Mouse (Mus musculus): ENCODE data around the gene Ankdd1a. TPM values are rescaled to one million over a fixed set of nuclear protein-coding genes. Genes with fewer than 3 reads are reported as not detected.

Gene Ankdd1a
- not detected in 2 replicates for polyA plus RNA-seq (2015; fragmentation: Nextera tagmentation; extraction: Ambion mirVana)

- peak within 1 kb of the TSS; percentile 66 for H3K9ac ChIP-seq
- no peak for ATAC-seq (ENCODE audit: extremely low read depth, insufficient number of reproducible peaks, low FRiP score, low TSS enrichment)
- H3K27me3 ChIP-seq (replicated peaks) = peaks cover 27% of the 10 kb centered on the region
- H3K4me2 ChIP-seq = peak within 1 kb of the TSS; percentile 67
- H3K4me3 ChIP-seq = peak within 1 kb of the TSS; percentile 39
- peaks cover 14% of the 10 kb centered on the region for H3K4me1 ChIP-seq
- WGBS = 5% methylated on average over 25 of the region's 25 CpGs
- no peak within 1 kb of the TSS for H3K27ac ChIP-seq (replicated peaks)
- H3K36me3 ChIP-seq = no peaks in the 10 kb centered on the region
- no peaks in the 10 kb centered on the region for H3K9me3 ChIP-seq
Measured at GRCm38 (mm10) chr9:65519807-65520504, at the start of gene Ankdd1a. Gene Ankdd1a (minus strand): TSS chr9:65520193.

GRCm38 (mm10) chr9:65569491-65569971 is 49.5 kb upstream of the Ankdd1a start:
- Histone ChIP-seq H3K27me3 (replicated peaks) (no peaks in the 10 kb centered on the region), H3K36me3 (peaks cover 71% of the 10 kb centered on the region), H3K9ac (no peak overlapping the region), H3K4me3 (no peak overlapping the region), H3K27ac (replicated peaks) (peak overlapping the region; percentile 10), H3K4me1 (peaks cover 14% of the 10 kb centered on the region), H3K9me3 (no peaks in the 10 kb centered on the region), H3K4me2 (no peak overlapping the region)
- no peak for ATAC-seq (ENCODE audit: extremely low read depth, insufficient number of reproducible peaks, low FRiP score, low TSS enrichment)
- 78% methylated on average over 6 of the region's 6 CpGs for WGBS

- Histone ChIP-seq H3K4me3 (no peak overlapping the region), H3K4me1 (peaks cover 12% of the 10 kb centered on the region), H3K9me3 (no peaks in the 10 kb centered on the region), H3K4me2 (no peak overlapping the region), H3K27me3 (replicated peaks) (no peaks in the 10 kb centered on the region), H3K27ac (replicated peaks) (peak overlapping the region; percentile 10; the same call in 1 of the 2 replicates), H3K36me3 (peaks cover 78% of the 10 kb centered on the region), H3K9ac (no peak overlapping the region)
- no peak for ATAC-seq (ENCODE audit: extremely low read depth, insufficient number of reproducible peaks, low FRiP score, low TSS enrichment)
- WGBS = 77% methylated on average over 6 of the region's 6 CpGs
Measured at GRCm38 (mm10) chr9:65568787-65569186, 48.8 kb upstream of the Ankdd1a start.

- WGBS = 84% methylated on average over 2 of the region's 2 CpGs
- no peak overlapping the region for H3K27ac ChIP-seq (replicated peaks)
- no peak for ATAC-seq (ENCODE audit: extremely low read depth, insufficient number of reproducible peaks, low FRiP score, low TSS enrichment)
- H3K9me3 ChIP-seq = no peaks in the 10 kb centered on the region
- no peak overlapping the region for H3K9ac ChIP-seq
- peaks cover 79% of the 10 kb centered on the region for H3K36me3 ChIP-seq
- no peak overlapping the region for H3K4me3 ChIP-seq
- H3K4me2 ChIP-seq = no peak overlapping the region
- no peaks in the 10 kb centered on the region for H3K27me3 ChIP-seq (replicated peaks)
- H3K4me1 ChIP-seq = peaks cover 33% of the 10 kb centered on the region
Measured at GRCm38 (mm10) chr9:65564698-65565097, 44.7 kb upstream of the Ankdd1a start.

- Histone ChIP-seq H3K27ac (replicated peaks) (no peak overlapping the region), H3K36me3 (peaks cover 84% of the 10 kb centered on the region), H3K4me3 (no peak overlapping the region), H3K4me2 (no peak overlapping the region), H3K9ac (no peak overlapping the region), H3K9me3 (no peaks in the 10 kb centered on the region), H3K4me1 (peaks cover 28% of the 10 kb centered on the region), H3K27me3 (replicated peaks) (no peaks in the 10 kb centered on the region)
- no peak for ATAC-seq (ENCODE audit: extremely low read depth, insufficient number of reproducible peaks, low FRiP score, low TSS enrichment)
- 87% methylated on average over 5 of the region's 5 CpGs for WGBS
Measured at GRCm38 (mm10) chr9:65563073-65563472, 43.1 kb upstream of the Ankdd1a start.

DNA sequence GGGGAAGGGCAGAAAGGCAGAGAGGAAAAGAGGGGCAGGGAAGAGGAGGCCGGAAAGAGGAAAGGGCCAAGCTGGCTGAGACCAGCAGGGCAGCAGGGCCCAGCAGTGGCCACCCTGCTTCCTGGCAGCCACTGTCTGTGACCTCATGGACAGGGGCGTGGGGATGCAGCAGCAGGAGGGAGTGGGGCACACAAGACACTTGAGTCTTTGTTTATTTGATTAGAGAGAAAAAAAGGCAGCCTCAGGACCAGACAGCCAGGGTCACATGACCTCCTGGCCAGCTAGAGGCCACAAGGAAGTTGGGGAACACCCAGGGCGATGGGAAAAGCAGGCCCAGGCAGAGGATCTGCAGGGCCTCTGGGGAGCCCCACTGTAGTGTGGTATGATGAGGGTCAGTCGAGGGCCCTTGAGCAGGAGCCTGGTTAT is 42.1 kb upstream of the Ankdd1a start:
- Histone ChIP-seq H3K4me3 (no peak overlapping the region), H3K9ac (peak overlapping the region; percentile 42), H3K36me3 (peaks cover 84% of the 10 kb centered on the region), H3K4me2 (no peak overlapping the region), H3K27me3 (replicated peaks) (no peaks in the 10 kb centered on the region), H3K27ac (replicated peaks) (peak overlapping the region; percentile 44), H3K9me3 (no peaks in the 10 kb centered on the region), H3K4me1 (peaks cover 28% of the 10 kb centered on the region)
- no peak for ATAC-seq (ENCODE audit: extremely low read depth, insufficient number of reproducible peaks, low FRiP score, low TSS enrichment)
- WGBS = 31% methylated on average over 4 of the region's 4 CpGs

GRCm38 (mm10) chr9:65561016-65561415 is 41.0 kb upstream of the Ankdd1a start:
- peaks cover 28% of the 10 kb centered on the region for H3K4me1 ChIP-seq
- 86% methylated on average over 4 of the region's 4 CpGs for WGBS
- H3K9ac ChIP-seq = no peak overlapping the region
- ATAC-seq (ENCODE audit: extremely low read depth, insufficient number of reproducible peaks, low FRiP score, low TSS enrichment) = no peak
- H3K27ac ChIP-seq (replicated peaks) = no peak overlapping the region
- no peaks in the 10 kb centered on the region for H3K9me3 ChIP-seq
- peaks cover 84% of the 10 kb centered on the region for H3K36me3 ChIP-seq
- no peaks in the 10 kb centered on the region for H3K27me3 ChIP-seq (replicated peaks)
- H3K4me2 ChIP-seq = no peak overlapping the region
- H3K4me3 ChIP-seq = no peak overlapping the region

DNA sequence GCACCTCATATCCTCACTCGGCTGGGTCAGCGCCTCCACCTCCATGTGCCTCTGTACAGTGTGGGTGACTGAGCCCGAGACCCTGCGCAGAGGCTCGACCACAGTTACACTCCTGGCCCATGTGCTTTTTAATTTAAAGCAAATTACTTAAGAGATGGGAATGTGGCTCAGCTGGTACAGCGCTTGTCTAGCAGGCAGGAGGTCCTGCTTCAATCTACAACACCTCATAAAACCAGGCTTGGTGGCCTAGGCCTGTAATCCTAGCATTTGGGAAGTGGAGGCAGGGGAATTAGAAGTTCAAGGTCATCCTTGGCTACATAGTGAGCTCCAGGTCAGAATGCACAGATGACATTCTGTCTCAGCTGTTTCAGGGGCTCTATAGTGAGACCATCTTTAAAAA is 38.8 kb upstream of the Ankdd1a start:
- Histone ChIP-seq H3K36me3 (peaks cover 81% of the 10 kb centered on the region), H3K9ac (no peak overlapping the region), H3K4me3 (no peak overlapping the region), H3K4me2 (no peak overlapping the region), H3K27ac (replicated peaks) (no peak overlapping the region), H3K9me3 (no peaks in the 10 kb centered on the region), H3K4me1 (peaks cover 41% of the 10 kb centered on the region), H3K27me3 (replicated peaks) (no peaks in the 10 kb centered on the region)
- WGBS = 90% methylated on average over 6 of the region's 6 CpGs
- no peak for ATAC-seq (ENCODE audit: extremely low read depth, insufficient number of reproducible peaks, low FRiP score, low TSS enrichment)

DNA sequence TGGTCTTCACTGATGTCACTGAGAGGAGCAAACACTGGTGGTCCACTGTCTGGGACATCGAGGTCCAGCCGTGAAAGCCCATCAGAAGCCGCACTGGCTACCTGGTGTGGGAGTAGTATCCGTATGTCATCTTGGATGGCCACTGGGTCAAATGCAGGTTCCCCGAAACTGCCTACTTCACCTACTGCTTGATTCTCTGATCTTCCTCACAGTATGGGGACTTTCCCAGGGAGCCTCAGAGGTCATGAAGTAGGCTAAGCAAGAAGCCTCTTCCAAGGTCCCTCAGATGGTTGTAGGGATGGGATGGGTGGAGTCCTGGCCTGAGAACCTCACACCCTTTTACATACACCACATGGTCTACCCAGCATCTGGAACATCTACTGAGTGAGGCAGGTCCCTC is 37.0 kb upstream of the Ankdd1a start:
- Histone ChIP-seq H3K4me1 (peaks cover 37% of the 10 kb centered on the region), H3K9ac (no peak overlapping the region), H3K4me3 (no peak overlapping the region), H3K9me3 (no peaks in the 10 kb centered on the region), H3K27me3 (replicated peaks) (no peaks in the 10 kb centered on the region), H3K4me2 (no peak overlapping the region), H3K36me3 (peaks cover 84% of the 10 kb centered on the region), H3K27ac (replicated peaks) (no peak overlapping the region)
- ATAC-seq (ENCODE audit: extremely low read depth, insufficient number of reproducible peaks, low FRiP score, low TSS enrichment) = no peak
- WGBS = 93% methylated on average over 5 of the region's 5 CpGs

DNA sequence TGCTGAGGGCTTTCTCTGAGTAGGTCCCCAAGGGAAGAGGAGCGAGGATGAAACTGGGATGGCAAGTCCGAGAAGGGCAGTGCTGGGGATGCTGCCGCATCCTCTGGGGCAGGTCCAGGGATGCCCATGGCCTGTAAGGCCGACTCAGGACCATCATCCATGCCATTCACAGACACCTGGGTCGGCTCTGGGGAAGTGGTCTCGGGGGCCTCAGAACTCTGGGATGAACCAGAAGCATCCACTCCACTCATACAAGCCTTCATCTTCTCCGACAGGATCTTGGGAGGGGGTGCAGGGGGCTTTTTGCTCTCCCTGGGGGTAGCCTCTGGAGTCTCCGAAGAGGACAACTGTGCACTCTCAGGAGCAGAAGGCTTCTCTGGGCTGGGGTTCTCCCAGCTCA is 36.4 kb upstream of the Ankdd1a start:
- no peak for ATAC-seq (ENCODE audit: extremely low read depth, insufficient number of reproducible peaks, low FRiP score, low TSS enrichment)
- Histone ChIP-seq H3K27ac (replicated peaks) (no peak overlapping the region), H3K9ac (no peak overlapping the region), H3K4me3 (no peak overlapping the region), H3K27me3 (replicated peaks) (no peaks in the 10 kb centered on the region), H3K4me1 (peaks cover 35% of the 10 kb centered on the region), H3K36me3 (peaks cover 84% of the 10 kb centered on the region), H3K4me2 (no peak overlapping the region), H3K9me3 (no peaks in the 10 kb centered on the region)
- WGBS = 94% methylated on average over 8 of the region's 8 CpGs

DNA sequence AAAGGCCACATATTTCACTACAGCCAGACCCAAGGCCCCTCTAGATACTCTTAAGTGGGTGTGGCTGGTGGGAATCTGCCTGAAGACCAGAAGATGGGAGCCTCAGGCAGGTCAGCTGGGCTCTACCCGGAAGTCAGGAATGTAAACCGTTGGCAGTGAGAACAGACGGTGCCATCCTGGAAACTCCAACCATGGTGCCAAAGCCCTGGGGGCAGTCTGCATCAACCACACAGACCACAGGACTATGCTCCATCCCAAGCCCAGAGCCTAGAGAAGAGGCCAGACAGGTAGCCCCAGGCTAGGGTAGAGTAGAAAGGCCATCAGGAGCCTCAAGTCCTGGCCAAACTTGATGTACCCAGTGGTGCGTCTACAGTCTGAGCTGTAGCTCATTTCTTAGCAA is 35.6 kb upstream of the Ankdd1a start:
- H3K4me3 ChIP-seq = no peak overlapping the region
- peaks cover 78% of the 10 kb centered on the region for H3K36me3 ChIP-seq
- H3K4me1 ChIP-seq = peaks cover 37% of the 10 kb centered on the region
- peak overlapping the region; percentile 59 for H3K27ac ChIP-seq (replicated peaks)
- no peaks in the 10 kb centered on the region for H3K27me3 ChIP-seq (replicated peaks)
- peak overlapping the region; percentile 66; the same call in 1 of the 2 replicates for H3K9ac ChIP-seq
- no peaks in the 10 kb centered on the region for H3K9me3 ChIP-seq
- 68% methylated on average over 4 of the region's 4 CpGs for WGBS
- no peak for ATAC-seq (ENCODE audit: extremely low read depth, insufficient number of reproducible peaks, low FRiP score, low TSS enrichment)
- no peak overlapping the region for H3K4me2 ChIP-seq

GRCm38 (mm10) chr9:65555001-65555405 is 35.0 kb upstream of the Ankdd1a start:
- Histone ChIP-seq H3K9me3 (no peaks in the 10 kb centered on the region), H3K9ac (peak overlapping the region; percentile 66), H3K27ac (replicated peaks) (peak overlapping the region; percentile 59), H3K4me3 (no peak overlapping the region), H3K27me3 (replicated peaks) (no peaks in the 10 kb centered on the region), H3K4me1 (peaks cover 43% of the 10 kb centered on the region), H3K4me2 (peak overlapping the region; percentile 46), H3K36me3 (peaks cover 72% of the 10 kb centered on the region)
- WGBS = 22% methylated on average over 5 of the region's 5 CpGs
- ATAC-seq (ENCODE audit: extremely low read depth, insufficient number of reproducible peaks, low FRiP score, low TSS enrichment) = no peak; the same call in 1 of the 2 replicates
